Mouse (Mus musculus) megakaryocyte, embryonic 14.5 days (primary cell): ENCODE measurements around the gene Ntn4. TPM values are rescaled to one million over a fixed set of nuclear protein-coding genes. Genes with fewer than 3 reads are reported as not detected.

Experiments
- H3K27me3 ChIP-seq: replicated peaks from 2 replicates; pipeline ENCODE3; 2012; ENCODE audit warnings: inconsistent platforms
- H3K36me3 ChIP-seq: replicated peaks from 2 replicates; pipeline ENCODE3; 2012; ENCODE audit warnings: low read length, inconsistent platforms, mixed read lengths
- H3K4me1 ChIP-seq: 2 replicates; pipeline ENCODE4 v1.6.1; 2012; ENCODE audit warnings: inconsistent platforms
- H3K4me3 ChIP-seq: replicated peaks from 2 replicates; pipeline ENCODE3; 2012; ENCODE audit warnings: moderate library complexity, mild to moderate bottlenecking, inconsistent platforms
- H3K9me3 ChIP-seq: 2 replicates; pipeline ENCODE4 v1.6.1; 2012; ENCODE audit warnings: inconsistent platforms
- FLI1 ChIP-seq: IDR thresholded peaks from 2 replicates; pipeline ENCODE4 v1.6.1; 2012; ENCODE audit warnings: low read length, inconsistent platforms, mixed read lengths
- GATA1 ChIP-seq: IDR thresholded peaks from 3 replicates; pipeline ENCODE4 v1.6.1; 2012; ENCODE audit warnings: mixed read lengths, low read length, inconsistent platforms, borderline replicate concordance
- polyA plus RNA-seq: library from polyadenylated mRNA; stranded (reverse); fragments of >175 nt; gene quantifications from 2 replicates; pipeline ENCODE4 v1.2.3, GENCODE M21; 2012; ENCODE audit warnings: low replicate concordance; ENCODE audit not compliant: insufficient read depth

Gene Ntn4
- polyA plus RNA-seq, 1 experiment, result 0.22 TPM

- Histone ChIP-seq H3K36me3 (no peaks in the 10 kb centered on the region), H3K9me3 (no peaks in the 10 kb centered on the region; the same call in 1 of the 2 replicates), H3K4me1 (peaks cover 23% of the 10 kb centered on the region), H3K27me3 (peaks cover 72% of the 10 kb centered on the region), H3K4me3 (peak overlapping the region; percentile 93)
- TF ChIP-seq GATA1 (no peak), FLI1 (no peak)
Observed at GRCm38 (mm10) chr10:93640953-93641820, 706 bp downstream of the Ntn4 start.

- TF ChIP-seq FLI1 (no peak), GATA1 (no peak)
- peak overlapping the region; percentile 93 for H3K4me3 ChIP-seq
- H3K36me3 ChIP-seq, result no peaks in the 10 kb centered on the region
- H3K27me3 ChIP-seq, result peaks cover 73% of the 10 kb centered on the region
- peaks cover 5% of the 10 kb centered on the region for H3K9me3 ChIP-seq
- H3K4me1 ChIP-seq, result peaks cover 23% of the 10 kb centered on the region
Observed at GRCm38 (mm10) chr10:93641821-93642746, 1.6 kb downstream of the Ntn4 start.

- Histone ChIP-seq H3K27me3 (peaks cover 74% of the 10 kb centered on the region), H3K4me3 (no peak overlapping the region), H3K9me3 (peaks cover 5% of the 10 kb centered on the region), H3K36me3 (no peaks in the 10 kb centered on the region), H3K4me1 (peaks cover 23% of the 10 kb centered on the region)
- TF ChIP-seq GATA1 (no peak), FLI1 (no peak)
Observed at GRCm38 (mm10) chr10:93642897-93643296, 2.4 kb downstream of the Ntn4 start.

- Histone ChIP-seq H3K4me1 (peaks cover 23% of the 10 kb centered on the region), H3K4me3 (no peak overlapping the region), H3K9me3 (peaks cover 5% of the 10 kb centered on the region), H3K27me3 (peaks cover 69% of the 10 kb centered on the region), H3K36me3 (no peaks in the 10 kb centered on the region)
- TF ChIP-seq GATA1, result no peak
- TF ChIP-seq FLI1, result no peak
Observed at GRCm38 (mm10) chr10:93644451-93644941, 4.0 kb downstream of the Ntn4 start.

GRCm38 (mm10) chr10:93647655-93648561 is 7.4 kb downstream of the Ntn4 start:
- Histone ChIP-seq H3K4me3 (no peak overlapping the region), H3K9me3 (peaks cover 5% of the 10 kb centered on the region), H3K4me1 (no peaks in the 10 kb centered on the region; the same call in 1 of the 2 replicates), H3K36me3 (no peaks in the 10 kb centered on the region), H3K27me3 (peaks cover 38% of the 10 kb centered on the region)
- TF ChIP-seq GATA1 (no peak), FLI1 (no peak)

- TF ChIP-seq FLI1 (no peak), GATA1 (no peak)
- Histone ChIP-seq H3K4me3 (no peak overlapping the region), H3K36me3 (no peaks in the 10 kb centered on the region), H3K27me3 (peaks cover 37% of the 10 kb centered on the region), H3K4me1 (no peaks in the 10 kb centered on the region; the same call in 1 of the 2 replicates), H3K9me3 (peaks cover 5% of the 10 kb centered on the region)
Observed at GRCm38 (mm10) chr10:93648598-93649102, 8.2 kb downstream of the Ntn4 start.

- no peak for TF ChIP-seq GATA1
- no peak for TF ChIP-seq FLI1
- H3K9me3 ChIP-seq, result peaks cover 5% of the 10 kb centered on the region
Observed at GRCm38 (mm10) chr10:93649127-93649526, 8.6 kb downstream of the Ntn4 start.

GRCm38 (mm10) chr10:93649600-93649999 is 9.1 kb downstream of the Ntn4 start:
- Histone ChIP-seq H3K4me3 (no peak overlapping the region), H3K27me3 (peaks cover 34% of the 10 kb centered on the region), H3K4me1 (no peaks in the 10 kb centered on the region; the same call in 1 of the 2 replicates), H3K36me3 (no peaks in the 10 kb centered on the region), H3K9me3 (peaks cover 5% of the 10 kb centered on the region)
- TF ChIP-seq FLI1, result no peak
- TF ChIP-seq GATA1, result no peak

More at GRCm38 (mm10) chr10:93649127-93649526, 8.6 kb downstream of the Ntn4 start:
- Histone ChIP-seq H3K36me3 (no peaks in the 10 kb centered on the region), H3K27me3 (peaks cover 36% of the 10 kb centered on the region), H3K4me3 (no peak overlapping the region), H3K4me1 (no peaks in the 10 kb centered on the region; the same call in 1 of the 2 replicates)
